Mouse (Mus musculus) MEL (cell line): Measurements from ENCODE around the gene Plekha7. TPM values are rescaled to one million over a fixed set of nuclear protein-coding genes. Genes with fewer than 3 reads are reported as not detected.

Experiments used
- DNase-seq: peaks from one replicate; pipeline ENCODE4 v3.0.0; 2011; ENCODE audit warnings: low read depth, low spot score
- H3K27ac ChIP-seq: 2 replicates; pipeline ENCODE4 v1.5.1; 2012; ENCODE audit warnings: low read depth, mild to moderate bottlenecking, control low read depth, low read length, moderate library complexity; ENCODE audit not compliant: control insufficient read depth
- H3K27me3 ChIP-seq, 2 experiments: fragments of 150-350 bp in 1 of 2; sonication (generic) in 1 of 2; 2 replicates each; pipeline ENCODE4 v1.6.1; 2012; ENCODE audit warnings: low read length in 2 of 2, mild to moderate bottlenecking in 2 of 2, improper control_type of control experiment in 1 of 2, moderate library complexity in 1 of 2; ENCODE audit not compliant: insufficient read depth in 2 of 2, control insufficient read depth in 1 of 2
- H3K36me3 ChIP-seq, 2 experiments: 2 replicates each; pipeline ENCODE4 v1.6.1; 2012 to 2014; ENCODE audit warnings: low read length in 2 of 2, improper control_type of control experiment in 1 of 2, inconsistent platforms in 1 of 2, mild to moderate bottlenecking in 1 of 2; ENCODE audit not compliant: insufficient read depth in 2 of 2, control insufficient read depth in 1 of 2
- H3K4me1 ChIP-seq, 2 experiments: fragments of 150-350 bp in 1 of 2; sonication (generic) in 1 of 2; 2 replicates each; pipeline ENCODE4 v1.6.1; 2012; ENCODE audit warnings: low read length in 2 of 2, improper control_type of control experiment in 1 of 2, mild to moderate bottlenecking in 1 of 2; ENCODE audit not compliant: insufficient read depth in 2 of 2, control insufficient read depth in 1 of 2
- H3K4me3 ChIP-seq, 2 experiments: fragments of 150-350 bp in 1 of 2; sonication (generic) in 1 of 2; 2 replicates each; pipeline ENCODE4 v1.5.1; 2012; ENCODE audit warnings: low read depth in 2 of 2, low read length in 2 of 2, mild to moderate bottlenecking in 2 of 2, moderate library complexity in 2 of 2, control low read depth in 1 of 2, improper control_type of control experiment in 1 of 2; ENCODE audit not compliant: control insufficient read depth in 1 of 2, insufficient read depth in 1 of 2
- H3K79me2 ChIP-seq: 2 replicates; pipeline ENCODE4 v1.6.1; 2012; ENCODE audit warnings: mild to moderate bottlenecking, low read length, moderate library complexity; ENCODE audit not compliant: control insufficient read depth, poor library complexity, insufficient read depth
- H3K9ac ChIP-seq: 2 replicates; pipeline ENCODE4 v1.6.1; 2012; ENCODE audit warnings: low read depth, mild to moderate bottlenecking, control low read depth, low read length, moderate library complexity; ENCODE audit not compliant: control insufficient read depth, poor library complexity, severe bottlenecking
- H3K9me3 ChIP-seq: fragments of 150-350 bp; sonication (generic); replicated peaks from 2 replicates; pipeline ENCODE4 v1.6.1; 2012; ENCODE audit warnings: mild to moderate bottlenecking, low read length, improper control_type of control experiment, moderate library complexity; ENCODE audit not compliant: insufficient read depth
- CHD1 ChIP-seq: IDR thresholded peaks from 2 replicates; pipeline ENCODE4 v1.6.1; 2012; ENCODE audit warnings: low read depth, mild to moderate bottlenecking, inconsistent platforms, low read length, improper control_type of control experiment
- CTCF ChIP-seq, 3 experiments: IDR thresholded peaks in 2 of 3; conservative IDR thresholded peaks in 1 of 3; 2 replicates each; pipeline ENCODE4 v1.5.1; 2011 to 2012; ENCODE audit warnings: low read length in 3 of 3, low read depth in 2 of 3, mild to moderate bottlenecking in 2 of 3, improper control_type of control experiment in 1 of 3, inconsistent platforms in 1 of 3, mixed read lengths in 1 of 3, moderate library complexity in 1 of 3; ENCODE audit not compliant: control insufficient read depth in 1 of 3, insufficient read depth in 1 of 3, poor library complexity in 1 of 3, severe bottlenecking in 1 of 3
- E2F4 ChIP-seq: IDR thresholded peaks from 2 replicates; pipeline ENCODE4 v1.6.1; 2011; ENCODE audit warnings: low read depth, low read length, improper control_type of control experiment, borderline replicate concordance
- GABPA ChIP-seq: IDR thresholded peaks from 2 replicates; pipeline ENCODE4 v1.6.1; 2012; ENCODE audit warnings: low read depth, mild to moderate bottlenecking, inconsistent platforms, low read length, improper control_type of control experiment, moderate library complexity
- GATA1 ChIP-seq: IDR thresholded peaks from 2 replicates; pipeline ENCODE4 v1.6.1; 2011; ENCODE audit warnings: low read depth, low read length, improper control_type of control experiment
- JUND ChIP-seq: IDR thresholded peaks from 2 replicates; pipeline ENCODE4 v1.6.1; 2011; ENCODE audit warnings: low read depth, mild to moderate bottlenecking, improper control_type of control experiment, low read length
- KAT2A ChIP-seq: conservative IDR thresholded peaks from 2 replicates; pipeline ENCODE4 v1.6.1; 2012; ENCODE audit warnings: low read depth, low read length, improper control_type of control experiment, inconsistent platforms
- MAFK ChIP-seq: IDR thresholded peaks from 2 replicates; pipeline ENCODE4 v1.6.1; 2011; ENCODE audit warnings: low read depth, mild to moderate bottlenecking, low read length, improper control_type of control experiment, borderline replicate concordance
- MAX ChIP-seq: IDR thresholded peaks from 2 replicates; pipeline ENCODE4 v1.6.1; 2011; ENCODE audit warnings: low read length, improper control_type of control experiment
- MAZ ChIP-seq: IDR thresholded peaks from 2 replicates; pipeline ENCODE4 v1.6.1; 2012; ENCODE audit warnings: low read depth, mild to moderate bottlenecking, inconsistent platforms, low read length, improper control_type of control experiment
- MEF2A ChIP-seq: IDR thresholded peaks from 2 replicates; pipeline ENCODE4 v1.6.1; 2014; ENCODE audit warnings: low read depth, mild to moderate bottlenecking, inconsistent platforms, low read length, improper control_type of control experiment; ENCODE audit not compliant: poor library complexity, insufficient replicate concordance, severe bottlenecking; ENCODE audit errors: extremely low read depth
- MXI1 ChIP-seq: IDR thresholded peaks from 2 replicates; pipeline ENCODE4 v1.6.1; 2011; ENCODE audit warnings: mild to moderate bottlenecking, low read depth, low read length, improper control_type of control experiment
- MYB ChIP-seq: IDR thresholded peaks from 2 replicates; pipeline ENCODE4 v1.6.1; 2011; ENCODE audit warnings: mild to moderate bottlenecking, low read depth, low read length, improper control_type of control experiment
- NELFE ChIP-seq: IDR thresholded peaks from 2 replicates; pipeline ENCODE4 v1.6.1; 2011; ENCODE audit warnings: low read depth, low read length, improper control_type of control experiment
- TAL1 ChIP-seq: IDR thresholded peaks from 2 replicates; pipeline ENCODE4 v1.6.1; 2012; ENCODE audit warnings: mild to moderate bottlenecking, inconsistent platforms, low read length, moderate library complexity, mixed read lengths
- TBP ChIP-seq: IDR thresholded peaks from 2 replicates; pipeline ENCODE4 v1.8.0; 2011; ENCODE audit warnings: low read depth, low read length, improper control_type of control experiment
- TCF12 ChIP-seq: IDR thresholded peaks from 2 replicates; pipeline ENCODE4 v1.6.1; 2014; ENCODE audit warnings: low read depth, mild to moderate bottlenecking, inconsistent platforms, low read length, improper control_type of control experiment, moderate library complexity
- UBTF ChIP-seq: IDR thresholded peaks from 2 replicates; pipeline ENCODE4 v1.6.1; 2012; ENCODE audit warnings: low read depth, mild to moderate bottlenecking, inconsistent platforms, low read length, improper control_type of control experiment, moderate library complexity, borderline replicate concordance; ENCODE audit not compliant: insufficient read depth
- USF1 ChIP-seq: IDR thresholded peaks from 2 replicates; pipeline ENCODE4 v1.6.1; 2014; ENCODE audit warnings: low read depth, mild to moderate bottlenecking, inconsistent platforms, low read length, improper control_type of control experiment, moderate library complexity
- USF2 ChIP-seq, 2 experiments: IDR thresholded peaks; 2 replicates each; pipeline ENCODE4 v1.6.1; 2011 to 2012; ENCODE audit warnings: improper control_type of control experiment in 2 of 2, low read length in 2 of 2, borderline replicate concordance in 1 of 2, inconsistent platforms in 1 of 2, low read depth in 1 of 2, mild to moderate bottlenecking in 1 of 2; ENCODE audit not compliant: insufficient read depth in 1 of 2
- ZC3H11A ChIP-seq: IDR thresholded peaks from 2 replicates; pipeline ENCODE4 v1.6.1; 2012; ENCODE audit warnings: low read depth, mild to moderate bottlenecking, inconsistent platforms, low read length, improper control_type of control experiment
- ZKSCAN1 ChIP-seq: IDR thresholded peaks from 2 replicates; pipeline ENCODE4 v1.6.1; 2012; ENCODE audit warnings: low read depth, mild to moderate bottlenecking, inconsistent platforms, low read length, improper control_type of control experiment, moderate library complexity
- ZMIZ1 ChIP-seq: IDR thresholded peaks from 2 replicates; pipeline ENCODE4 v1.6.1; 2012; ENCODE audit warnings: low read depth, mild to moderate bottlenecking, inconsistent platforms, low read length, improper control_type of control experiment, moderate library complexity
- ZNF384 ChIP-seq: IDR thresholded peaks from 2 replicates; pipeline ENCODE4 v1.6.1; 2012; ENCODE audit warnings: low read depth, mild to moderate bottlenecking, inconsistent platforms, low read length, improper control_type of control experiment
- polyA plus RNA-seq, 2 experiments: library from polyadenylated mRNA; stranded (reverse) in 1 of 2; unstranded in 1 of 2; fragments of >175 nt in 1 of 2; fragments of >200 nt in 1 of 2; gene quantifications; 2 replicates each; pipeline versions ENCODE4 v1.2.1 to v1.2.4; 2012; ENCODE audit warnings: low replicate concordance in 2 of 2, low read depth in 1 of 2; ENCODE audit not compliant: insufficient read length in 2 of 2, insufficient read depth in 1 of 2, missing spikeins in 1 of 2
- total RNA-seq: library from RNA; depleted of rRNA; stranded (reverse); fragments of 300-350 nt; gene quantifications from 2 replicates; pipeline ENCODE4 v1.2.3, GENCODE M21; 2012

The Plekha7 gene
- total and polyA plus RNA-seq, 3 experiments, result 4.4 to 14.5 TPM; not detected in 1

DNA sequence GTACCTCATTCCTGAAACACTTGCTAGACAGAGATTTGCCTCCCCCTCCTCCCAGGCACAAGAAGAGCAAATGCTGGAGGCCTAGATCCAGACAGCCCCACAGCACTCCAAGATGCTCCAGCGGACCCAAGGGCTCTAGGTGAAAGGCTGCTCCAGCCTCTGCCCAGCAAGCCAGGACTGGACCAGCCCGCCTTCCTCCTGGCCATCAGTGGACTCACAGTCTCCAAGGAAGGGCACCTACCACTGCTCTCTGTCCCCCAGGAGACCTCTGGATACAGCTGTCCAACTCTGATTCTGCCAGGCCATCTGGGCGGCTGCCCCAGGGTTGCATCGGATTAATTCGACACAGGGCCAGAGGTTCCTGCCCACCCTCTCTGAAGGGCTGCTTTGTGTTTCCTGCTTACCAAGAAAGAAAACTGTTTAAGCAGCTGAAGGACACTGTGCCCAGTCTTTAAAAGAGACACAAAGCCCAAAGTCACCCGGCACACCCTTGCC lies 38.6 kb downstream of the Plekha7 start:
- no peaks in the 10 kb centered on the region for H3K27me3 ChIP-seq
- no peak for TF ChIP-seq ZKSCAN1
- TF ChIP-seq CHD1, result no peak
- no peak for TF ChIP-seq MAX
- TF ChIP-seq MYB, result no peak
- no peak for TF ChIP-seq MAFK
- TF ChIP-seq KAT2A, result no peak
- TF ChIP-seq MXI1, result no peak
- TF ChIP-seq GATA1, result no peak
- no peak for TF ChIP-seq MEF2A
- no peak for TF ChIP-seq USF1
- TF ChIP-seq ZNF384, result no peak
- no peak for TF ChIP-seq MAZ
- no peak for TF ChIP-seq USF2 (IDR thresholded peaks at IDR 0.05; ENCODE audit: borderline replicate concordance in 1 of 2, insufficient read depth in 1 of 2, low read depth in 1 of 2, low read length in 2 of 2)
- no peak for TF ChIP-seq GABPA
- TF ChIP-seq JUND, result no peak
- no peak for TF ChIP-seq NELFE
- no peak for TF ChIP-seq TBP
- TF ChIP-seq E2F4, result no peak
- TF ChIP-seq, all 39 proteins: peak for 0
- no peak overlapping the region for H3K9ac ChIP-seq
- no peak overlapping the region for H3K4me3 ChIP-seq
- no peaks in the 10 kb centered on the region for H3K79me2 ChIP-seq
- no peaks in the 10 kb centered on the region for H3K4me1 ChIP-seq
- H3K36me3 ChIP-seq, result no peaks in the 10 kb centered on the region
- H3K27ac ChIP-seq, result no peak overlapping the region
- no peaks in the 10 kb centered on the region for H3K9me3 ChIP-seq
- no peak for DNase-seq

DNA sequence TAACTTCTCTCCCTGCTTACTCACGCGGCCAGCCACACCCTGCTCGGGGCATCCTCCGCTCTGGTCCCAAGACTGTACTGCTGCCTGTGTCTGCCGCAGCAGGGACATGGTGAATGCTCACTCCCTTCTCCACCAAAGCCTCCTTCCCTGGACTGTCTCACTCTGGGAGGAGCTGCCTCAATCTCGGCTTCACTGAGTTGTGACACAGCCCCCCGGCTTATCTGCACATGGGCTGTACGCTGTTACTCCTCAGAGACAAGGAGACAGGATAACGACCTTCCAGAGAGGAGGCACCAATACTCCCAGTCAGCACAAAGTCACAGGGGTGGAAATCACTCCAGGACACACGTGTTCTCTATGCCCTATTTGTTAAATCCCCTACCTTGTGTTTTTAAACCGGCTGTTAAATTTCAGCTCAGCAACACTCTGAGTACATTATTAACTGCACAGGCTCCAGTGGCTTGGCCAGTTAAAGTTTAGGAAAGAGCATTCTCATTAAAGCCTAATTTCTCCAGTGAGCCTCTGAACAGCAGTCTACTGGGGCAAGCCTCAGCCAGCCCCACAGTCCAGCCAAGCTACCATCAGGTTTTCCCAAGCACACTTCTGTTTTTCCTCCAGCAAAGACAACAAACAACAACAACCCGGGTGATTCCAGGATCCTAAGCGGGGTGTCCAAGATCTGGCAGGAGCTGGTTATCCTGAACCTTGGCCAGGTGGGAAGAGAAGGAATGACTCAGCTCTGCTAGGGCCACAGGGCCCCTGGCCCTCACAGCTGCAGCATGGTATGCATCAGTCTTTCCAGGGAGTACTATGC lies 39.9 kb downstream of the Plekha7 start:
- no peak overlapping the region for H3K9ac ChIP-seq
- no peaks in the 10 kb centered on the region for H3K79me2 ChIP-seq
- H3K27ac ChIP-seq, result no peak overlapping the region
- H3K4me1 ChIP-seq, result no peaks in the 10 kb centered on the region
- H3K9me3 ChIP-seq, result no peaks in the 10 kb centered on the region
- DNase-seq, result no peak
- TF ChIP-seq CTCF (IDR thresholded peaks at IDR 0.05 in 2 of 3, conservative IDR thresholded peaks at IDR 0.05 in 1 of 3; ENCODE audit: control insufficient read depth in 1 of 3, insufficient read depth in 1 of 3, low read depth in 2 of 3, low read length in 3 of 3, poor library complexity in 1 of 3, severe bottlenecking in 1 of 3) (no peak), TBP (no peak), MAX (no peak), MXI1 (no peak), TCF12 (no peak), ZC3H11A (no peak), UBTF (no peak), ZMIZ1 (no peak), TAL1 (no peak)
- H3K27me3 ChIP-seq, result no peaks in the 10 kb centered on the region
- H3K36me3 ChIP-seq, result no peaks in the 10 kb centered on the region
- H3K4me3 ChIP-seq, result no peak overlapping the region
